Mouse (Mus musculus) midbrain, postnatal 0 days (tissue): ENCODE data around the gene Bzw2. TPM values are rescaled to one million over a fixed set of nuclear protein-coding genes. Genes with fewer than 3 reads are reported as not detected.

Source experiments
- ATAC-seq: fragments of 200-750 bp; cut with Nextera tagmentation; 2 replicates; pipeline ENCODE4 v1.8.0; 2017; ENCODE audit warnings: moderate number of reproducible peaks, mild to moderate bottlenecking, moderate TSS enrichment, moderate library complexity; ENCODE audit not compliant: low FRiP score
- DNase-seq: peaks from one replicate; pipeline ENCODE4 v3.0.0-alpha.2; 2015; ENCODE audit warnings: low spot score
- H3K27ac ChIP-seq: fragments of 300-500 bp; sonication (generic); 2 replicates; pipeline ENCODE4 v1.5.1; 2014; ENCODE audit warnings: low read depth, mild to moderate bottlenecking, low read length, mixed read lengths
- H3K27me3 ChIP-seq: fragments of 300-500 bp; sonication (generic); 2 replicates; pipeline ENCODE4 v1.6.1; 2014; ENCODE audit warnings: low read length, control low read depth, mixed read lengths; ENCODE audit not compliant: insufficient read depth
- H3K36me3 ChIP-seq: fragments of 300-500 bp; sonication (generic); 2 replicates; pipeline ENCODE4 v1.6.1; 2014; ENCODE audit warnings: low read length, control low read depth, mixed read lengths; ENCODE audit not compliant: insufficient read depth
- H3K4me1 ChIP-seq: fragments of 300-500 bp; sonication (generic); 2 replicates; pipeline ENCODE4 v1.6.1; 2014; ENCODE audit warnings: mild to moderate bottlenecking, control low read depth, antibody characterized with exemption, low read length, mixed read lengths; ENCODE audit not compliant: insufficient read depth
- H3K4me2 ChIP-seq: fragments of 300-500 bp; sonication (generic); 2 replicates; pipeline ENCODE4 v1.6.1; 2014; ENCODE audit warnings: low read depth, mild to moderate bottlenecking, low read length, mixed read lengths; ENCODE audit not compliant: poor library complexity, severe bottlenecking
- H3K4me3 ChIP-seq: fragments of 300-500 bp; sonication (generic); 2 replicates; pipeline ENCODE4 v1.5.1; 2014; ENCODE audit warnings: low read depth, mild to moderate bottlenecking, low read length, moderate library complexity
- H3K9ac ChIP-seq: fragments of 300-500 bp; sonication (generic); replicated peaks from 2 replicates; pipeline ENCODE4 v1.6.1; 2014; ENCODE audit warnings: mild to moderate bottlenecking, low read length, moderate library complexity, mixed read lengths; ENCODE audit not compliant: poor library complexity, severe bottlenecking
- H3K9me3 ChIP-seq: fragments of 300-500 bp; sonication (generic); 2 replicates; pipeline ENCODE4 v1.6.1; 2016; ENCODE audit warnings: low read length, control low read depth
- CTCF ChIP-seq: IDR thresholded peaks from 2 replicates; pipeline ENCODE4 v1.5.1; 2016; ENCODE audit warnings: antibody characterized with exemption, mild to moderate bottlenecking
- WGBS: fragments of 180-500 bp; shearing (Covaris S2); extraction: QIAGEN DNeasy Blood & Tissue Kit; methylation state at CpG from one replicate; pipeline ENCODE4 v1.1.7; 2014; 5-methylcytosine and 5-hydroxymethylcytosine counted together
- polyA plus RNA-seq: library from polyadenylated mRNA; unstranded; fragments of >200 nt; fragmentation: Nextera tagmentation; extraction: Ambion mirVana; gene quantifications from 2 replicates; pipeline ENCODE4 v1.2.1, GENCODE M21; 2015
- total RNA-seq: library from RNA; depleted of rRNA; stranded (reverse); fragments of >200 nt; gene quantifications from 2 replicates; pipeline ENCODE4 v1.2.3, GENCODE M21; 2014; rRNA removed

The Bzw2 gene
- total and polyA plus RNA-seq, 2 experiments from 2014 or later = 213 to 301 TPM

DNA sequence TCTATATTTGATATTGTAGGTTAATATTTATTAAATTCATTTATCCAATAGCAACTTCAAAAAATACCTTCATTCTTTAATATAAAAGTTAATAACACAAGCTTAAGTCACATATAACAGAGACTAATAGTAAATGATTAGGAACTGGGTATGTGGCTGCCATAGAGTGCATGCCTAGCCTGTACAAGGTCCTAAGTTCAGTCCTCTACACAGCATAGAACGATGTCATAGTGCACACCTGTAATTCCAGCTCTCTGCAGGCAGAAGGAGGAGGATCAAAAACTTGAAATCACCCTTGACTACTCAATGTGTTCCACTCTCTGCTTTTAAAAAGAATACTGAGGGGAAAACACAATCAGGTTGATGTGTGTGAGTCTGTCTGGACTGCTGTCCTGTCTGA is 107.6 kb downstream of the Bzw2 start:
- Histone ChIP-seq H3K9ac (no peak overlapping the region), H3K4me2 (no peak overlapping the region)
- WGBS = 69% methylated on average over 1 of the region's 1 CpGs

DNA sequence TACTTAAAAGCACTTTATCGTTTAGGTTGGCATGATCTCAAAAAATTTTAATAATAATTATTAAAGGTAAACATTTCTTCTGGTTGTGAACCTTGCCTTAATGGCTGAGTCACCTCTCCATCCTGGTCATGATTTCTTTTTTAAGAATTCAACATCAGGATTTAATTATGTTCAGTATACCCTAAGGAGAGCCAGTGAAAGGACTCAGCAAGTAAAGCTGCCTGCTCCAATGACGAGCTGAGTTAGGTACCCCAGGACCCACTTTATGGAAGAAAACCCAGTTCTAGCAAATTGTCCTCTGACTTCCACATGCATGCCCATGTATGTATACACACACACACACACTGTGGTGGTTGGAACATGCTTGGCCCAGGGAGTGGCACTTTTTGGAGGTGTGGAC is 110.3 kb downstream of the Bzw2 start:
- H3K4me1 ChIP-seq = no peaks in the 10 kb centered on the region
- 77% methylated on average over 2 of the region's 2 CpGs for WGBS

More for the DNA sequence above, 107.6 kb downstream of the Bzw2 start:
- ATAC-seq (no peak), DNase-seq (no peak)
- Histone ChIP-seq H3K9me3 (no peaks in the 10 kb centered on the region), H3K36me3 (no peaks in the 10 kb centered on the region), H3K27me3 (no peaks in the 10 kb centered on the region), H3K4me3 (no peak overlapping the region), H3K27ac (no peak overlapping the region), H3K4me1 (no peaks in the 10 kb centered on the region)
- TF ChIP-seq CTCF = no peak

DNA sequence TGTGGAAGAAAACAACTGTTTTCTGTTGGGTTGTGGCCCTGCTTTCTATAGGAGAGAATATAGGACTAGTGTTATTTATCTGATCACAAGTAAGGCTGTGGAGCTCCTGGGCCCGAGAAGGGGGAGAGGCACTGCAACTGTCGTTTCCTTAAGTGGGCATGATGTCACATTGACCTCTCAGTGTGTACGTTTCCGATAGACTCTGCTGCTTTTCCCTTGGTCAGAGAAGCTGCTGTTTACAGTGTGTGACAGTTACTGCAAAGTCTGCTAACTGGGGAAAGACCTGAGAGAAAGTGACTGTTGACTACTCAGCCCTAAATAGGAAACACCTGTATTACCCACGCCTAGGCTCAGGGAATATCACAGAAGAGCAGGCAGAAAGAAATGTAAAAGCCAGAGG is 111.7 kb downstream of the Bzw2 start:
- 73% methylated on average over 5 of the region's 5 CpGs for WGBS
- DNase-seq (no peak), ATAC-seq (no peak)
- H3K36me3 ChIP-seq = no peaks in the 10 kb centered on the region
- H3K4me2 ChIP-seq = no peak overlapping the region
- no peaks in the 10 kb centered on the region for H3K27me3 ChIP-seq
- no peak overlapping the region for H3K4me3 ChIP-seq
- H3K9me3 ChIP-seq = no peaks in the 10 kb centered on the region
- no peak overlapping the region for H3K9ac ChIP-seq
- H3K4me1 ChIP-seq = no peaks in the 10 kb centered on the region
- TF ChIP-seq CTCF = no peak
- no peak overlapping the region for H3K27ac ChIP-seq

More for the DNA sequence above, 110.3 kb downstream of the Bzw2 start:
- DNase-seq (no peak), ATAC-seq (no peak)
- H3K36me3 ChIP-seq = no peaks in the 10 kb centered on the region
- no peaks in the 10 kb centered on the region for H3K27me3 ChIP-seq
- no peak overlapping the region for H3K27ac ChIP-seq
- H3K4me2 ChIP-seq = no peak overlapping the region
- H3K9ac ChIP-seq = no peak overlapping the region
- H3K4me3 ChIP-seq = no peak overlapping the region
- H3K9me3 ChIP-seq = no peaks in the 10 kb centered on the region
- TF ChIP-seq CTCF = no peak

DNA sequence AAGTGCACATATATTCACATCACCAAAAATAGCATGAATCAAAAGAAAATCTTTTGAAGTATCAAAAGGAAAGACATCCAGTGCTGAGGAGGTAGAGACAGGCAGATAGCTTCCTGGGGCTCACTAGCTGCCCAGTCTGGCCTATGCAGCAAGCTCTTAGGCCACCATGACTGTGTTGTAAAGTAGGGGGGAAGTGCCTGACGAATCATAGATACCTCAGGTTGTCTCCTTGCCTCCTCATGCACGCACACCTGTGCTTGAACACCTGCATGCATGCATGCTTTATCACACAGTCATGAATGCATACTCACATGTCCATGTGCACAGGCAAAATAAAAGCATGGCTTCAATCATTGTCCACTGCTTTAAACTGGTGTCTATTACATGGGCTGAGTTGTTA is 113.2 kb downstream of the Bzw2 start:
- H3K4me2 ChIP-seq = no peak overlapping the region
- H3K27ac ChIP-seq = no peak overlapping the region
- no peaks in the 10 kb centered on the region for H3K9me3 ChIP-seq
- H3K27me3 ChIP-seq = no peaks in the 10 kb centered on the region
- H3K9ac ChIP-seq = no peak overlapping the region
- H3K4me3 ChIP-seq = no peak overlapping the region
- H3K36me3 ChIP-seq = no peaks in the 10 kb centered on the region
- H3K4me1 ChIP-seq = no peaks in the 10 kb centered on the region; the same call in 1 of the 2 replicates
- no peak for TF ChIP-seq CTCF
- DNase-seq (no peak), ATAC-seq (no peak)
- WGBS = 80% methylated on average over 2 of the region's 2 CpGs

- H3K36me3 ChIP-seq = no peaks in the 10 kb centered on the region
- H3K4me1 ChIP-seq = no peaks in the 10 kb centered on the region; the same call in 1 of the 2 replicates
- H3K27ac ChIP-seq = peak within 1 kb of the TSS; percentile 81
- H3K27me3 ChIP-seq = no peaks in the 10 kb centered on the region
- H3K4me2 ChIP-seq = peak within 1 kb of the TSS; percentile 67
- DNase-seq = peak; percentile 94
- peak; percentile 98 for ATAC-seq
- under 1% methylated on average over 29 of the region's 35 CpGs for WGBS
- peak within 1 kb of the TSS; percentile 80 for H3K9ac ChIP-seq
- TF ChIP-seq CTCF = peak; percentile 35; the same call in 1 of the 2 replicates
- H3K4me3 ChIP-seq = peak within 1 kb of the TSS; percentile 53
- no peaks in the 10 kb centered on the region for H3K9me3 ChIP-seq
These were observed 115.5 kb downstream of the Bzw2 start, which contains the start of gene Tspan13 for GRCm38 (mm10) chr12:36042348-36042778. TSS of gene Tspan13 (minus strand) at chr12:36042500.

Other genes with a start within 250 kb of the Bzw2 start
- not detected in 2 replicates for gene Agr3, start 232.5 kb downstream of the Bzw2 start, total RNA-seq
- gene Agr3, start 232.5 kb downstream of the Bzw2 start, polyA plus RNA-seq = not detected in 2 replicates
- not detected in 2 replicates for gene Agr2, start 165.2 kb downstream of the Bzw2 start, total RNA-seq
- 0.20 TPM in 1 of 2 replicates, not detected in the other for gene Agr2, start 165.2 kb downstream of the Bzw2 start, polyA plus RNA-seq
- 293 and 335 TPM in 2 replicates for gene Tspan13, start 115.6 kb downstream of the Bzw2 start, total RNA-seq
- gene Tspan13, start 115.6 kb downstream of the Bzw2 start, polyA plus RNA-seq = 420 and 425 TPM in 2 replicates
- 64.6 and 81.2 TPM in 2 replicates for gene Ankmy2, start 966 bp downstream of the Bzw2 start, total RNA-seq
- gene Ankmy2, start 966 bp downstream of the Bzw2 start, polyA plus RNA-seq = 87.2 and 88.5 TPM in 2 replicates
- not detected in 2 replicates for gene Lrrc72, start 95.3 kb upstream of the Bzw2 start, total RNA-seq
- not detected in 2 replicates for gene Lrrc72, start 95.3 kb upstream of the Bzw2 start, polyA plus RNA-seq
- 4.7 and 10.4 TPM in 2 replicates for gene Sostdc1, start 156.1 kb upstream of the Bzw2 start, total RNA-seq
- 6.0 and 6.7 TPM in 2 replicates for gene Sostdc1, start 156.1 kb upstream of the Bzw2 start, polyA plus RNA-seq
- 9.3 and 14.6 TPM in 2 replicates for gene Ispd, start 223.4 kb upstream of the Bzw2 start, total RNA-seq
- 11.4 and 11.9 TPM in 2 replicates for gene Ispd, start 223.4 kb upstream of the Bzw2 start, polyA plus RNA-seq
- 1.4 and 4.8 TPM in 2 replicates for gene D630036H23Rik, start 224.1 kb upstream of the Bzw2 start, total RNA-seq
- gene D630036H23Rik, start 224.1 kb upstream of the Bzw2 start, polyA plus RNA-seq = 3.1 and 3.2 TPM in 2 replicates